Mouse (Mus musculus) heart, embryonic 16.5 days (tissue): ENCODE measurements around the gene Agr2. TPM values are rescaled to one million over a fixed set of nuclear protein-coding genes. Genes with fewer than 3 reads are reported as not detected.
A peak's percentile ranks its signal among the peaks of the same experiment; 100 is the strongest.

Experiments used
- ATAC-seq: fragments of 200-750 bp; cut with Nextera tagmentation; replicated peaks from 2 replicates; pipeline ENCODE4 v1.8.0; 2017; ENCODE audit warnings: moderate number of reproducible peaks; ENCODE audit not compliant: insufficient read depth, low FRiP score; ENCODE audit errors: extremely low read depth
- H3K27ac ChIP-seq: fragments of 300-500 bp; sonication (generic); 2 replicates; pipeline ENCODE4 v1.5.1; 2014; ENCODE audit warnings: mild to moderate bottlenecking, low read length, control low read depth, moderate library complexity
- H3K27me3 ChIP-seq: fragments of 300-500 bp; sonication (generic); 2 replicates; pipeline ENCODE4 v1.6.1; 2014; ENCODE audit warnings: low read length, mixed read lengths; ENCODE audit not compliant: control insufficient read depth, insufficient read depth
- H3K36me3 ChIP-seq: fragments of 300-500 bp; sonication (generic); 2 replicates; pipeline ENCODE4 v1.6.1; 2014; ENCODE audit not compliant: control insufficient read depth, insufficient read depth
- H3K4me1 ChIP-seq: fragments of 300-500 bp; sonication (generic); 2 replicates; pipeline ENCODE4 v1.6.1; 2014; ENCODE audit warnings: low read length, mixed read lengths; ENCODE audit not compliant: control insufficient read depth, insufficient read depth
- H3K4me2 ChIP-seq: fragments of 300-500 bp; sonication (generic); 2 replicates; pipeline ENCODE4 v1.6.1; 2014; ENCODE audit warnings: low read depth, mild to moderate bottlenecking, control low read depth, low read length
- H3K4me3 ChIP-seq: fragments of 300-500 bp; sonication (generic); 2 replicates; pipeline ENCODE4 v1.5.1; 2014; ENCODE audit warnings: mild to moderate bottlenecking, control low read depth, low read length
- H3K9ac ChIP-seq: fragments of 300-500 bp; sonication (generic); 2 replicates; pipeline ENCODE4 v1.6.1; 2014; ENCODE audit warnings: low read length, control low read depth
- H3K9me3 ChIP-seq: fragments of 300-500 bp; sonication (generic); replicated peaks from 2 replicates; pipeline ENCODE4 v1.6.1; 2016; ENCODE audit warnings: low read length; ENCODE audit not compliant: control insufficient read depth
- WGBS: fragments of 180-500 bp; shearing (Covaris S2); extraction: QIAGEN DNeasy Blood & Tissue Kit; methylation state at CpG from one replicate; pipeline ENCODE4 v1.1.7; 2014; 5-methylcytosine and 5-hydroxymethylcytosine counted together
- polyA plus RNA-seq: library from polyadenylated mRNA; unstranded; fragments of >200 nt; fragmentation: Nextera tagmentation; extraction: Ambion mirVana; gene quantifications from 2 replicates; pipeline ENCODE4 v1.2.1, GENCODE M21; 2015

The Agr2 gene
- polyA plus RNA-seq, 1 experiment from 2014 or later: 3.3 TPM

DNA sequence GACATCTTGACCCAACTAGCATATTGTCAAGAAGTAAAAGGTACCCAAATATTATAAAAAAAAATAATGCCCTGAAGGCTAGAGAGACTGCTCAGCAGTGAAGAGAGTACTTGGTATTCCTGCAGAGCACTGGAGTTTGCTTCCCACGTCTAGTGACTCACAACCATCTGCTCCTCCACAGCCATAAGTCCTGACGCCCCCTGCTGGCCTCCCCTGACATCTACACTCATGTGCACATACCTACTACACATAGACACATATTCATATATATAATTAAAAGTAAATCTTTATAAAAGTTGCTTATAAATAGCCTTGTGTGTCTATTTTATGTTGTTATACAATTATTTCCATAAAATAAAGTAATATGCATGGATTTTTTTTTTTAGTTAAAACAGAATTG is 25.1 kb downstream of the Agr2 start:
- ATAC-seq: no peak
- H3K4me3 ChIP-seq: no peak overlapping the region
- H3K9me3 ChIP-seq: peaks cover 3% of the 10 kb centered on the region; the same call in 1 of the 2 replicates
- peaks cover 10% of the 10 kb centered on the region; the same call in 1 of the 2 replicates for H3K36me3 ChIP-seq
- H3K9ac ChIP-seq: no peak overlapping the region
- H3K4me1 ChIP-seq: no peaks in the 10 kb centered on the region
- no peak overlapping the region for H3K4me2 ChIP-seq
- WGBS: 65% methylated on average over 2 of the region's 2 CpGs
- no peak overlapping the region for H3K27ac ChIP-seq
- H3K27me3 ChIP-seq: no peaks in the 10 kb centered on the region

- 73% methylated on average over 4 of the region's 4 CpGs for WGBS
- H3K27ac ChIP-seq: no peak overlapping the region
- no peak for ATAC-seq
Measured at GRCm38 (mm10) chr12:36019572-36019971, 26.9 kb downstream of the Agr2 start.

GRCm38 (mm10) chr12:36020081-36020480 is 27.4 kb downstream of the Agr2 start:
- H3K4me2 ChIP-seq: no peak overlapping the region
- no peaks in the 10 kb centered on the region for H3K27me3 ChIP-seq
- WGBS: 75% methylated on average over 3 of the region's 3 CpGs
- peaks cover 3% of the 10 kb centered on the region; the same call in 1 of the 2 replicates for H3K9me3 ChIP-seq
- H3K4me1 ChIP-seq: no peaks in the 10 kb centered on the region
- ATAC-seq: no peak
- no peak overlapping the region for H3K4me3 ChIP-seq
- H3K36me3 ChIP-seq: peaks cover 10% of the 10 kb centered on the region; the same call in 1 of the 2 replicates
- no peak overlapping the region for H3K27ac ChIP-seq
- H3K9ac ChIP-seq: no peak overlapping the region

More at GRCm38 (mm10) chr12:36019572-36019971, 26.9 kb downstream of the Agr2 start:
- Histone ChIP-seq H3K4me2 (no peak overlapping the region), H3K36me3 (peaks cover 10% of the 10 kb centered on the region; the same call in 1 of the 2 replicates), H3K4me1 (no peaks in the 10 kb centered on the region), H3K27me3 (no peaks in the 10 kb centered on the region), H3K9ac (no peak overlapping the region), H3K9me3 (peaks cover 3% of the 10 kb centered on the region; the same call in 1 of the 2 replicates), H3K4me3 (no peak overlapping the region)

GRCm38 (mm10) chr12:36020710-36021109 is 28.0 kb downstream of the Agr2 start:
- ATAC-seq: no peak
- Histone ChIP-seq H3K4me2 (no peak overlapping the region), H3K4me1 (no peaks in the 10 kb centered on the region), H3K4me3 (no peak overlapping the region), H3K36me3 (peaks cover 8% of the 10 kb centered on the region; the same call in 1 of the 2 replicates), H3K9me3 (peaks cover 3% of the 10 kb centered on the region; the same call in 1 of the 2 replicates), H3K9ac (no peak overlapping the region), H3K27ac (no peak overlapping the region), H3K27me3 (no peaks in the 10 kb centered on the region)
- 90% methylated on average over 2 of the region's 2 CpGs for WGBS

DNA sequence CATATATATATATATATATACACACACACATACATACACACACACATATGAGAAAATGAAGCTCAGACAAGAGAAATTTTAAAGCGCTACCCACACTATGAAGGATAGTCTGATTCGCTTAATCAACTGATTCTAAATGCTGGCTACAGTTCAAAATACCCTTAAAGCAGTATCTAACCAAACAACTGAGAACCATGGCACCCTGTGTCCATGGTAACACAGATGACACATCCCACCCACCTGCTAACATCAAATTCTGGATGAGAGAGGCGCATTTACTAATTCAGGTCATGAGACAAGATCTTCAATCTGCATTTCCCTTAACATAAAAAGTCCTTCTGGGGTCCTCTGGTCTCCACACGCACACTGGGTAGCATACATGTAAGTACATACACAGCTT is 33.4 kb downstream of the Agr2 start:
- Histone ChIP-seq H3K27ac (no peak overlapping the region), H3K4me2 (no peak overlapping the region), H3K36me3 (no peaks in the 10 kb centered on the region), H3K9ac (no peak overlapping the region), H3K27me3 (no peaks in the 10 kb centered on the region), H3K4me1 (peaks cover 6% of the 10 kb centered on the region; the same call in 1 of the 2 replicates), H3K9me3 (no peaks in the 10 kb centered on the region), H3K4me3 (no peak overlapping the region)
- ATAC-seq: no peak
- WGBS: 93% methylated on average over 4 of the region's 4 CpGs

- Histone ChIP-seq H3K27ac (no peak overlapping the region), H3K4me2 (no peak overlapping the region), H3K4me3 (no peak overlapping the region), H3K36me3 (no peaks in the 10 kb centered on the region), H3K9ac (no peak overlapping the region), H3K4me1 (peaks cover 7% of the 10 kb centered on the region; the same call in 1 of the 2 replicates), H3K9me3 (no peaks in the 10 kb centered on the region), H3K27me3 (no peaks in the 10 kb centered on the region)
- ATAC-seq: no peak
- WGBS: 88% methylated on average over 2 of the region's 2 CpGs
Measured at GRCm38 (mm10) chr12:36027171-36027570, 34.5 kb downstream of the Agr2 start.

DNA sequence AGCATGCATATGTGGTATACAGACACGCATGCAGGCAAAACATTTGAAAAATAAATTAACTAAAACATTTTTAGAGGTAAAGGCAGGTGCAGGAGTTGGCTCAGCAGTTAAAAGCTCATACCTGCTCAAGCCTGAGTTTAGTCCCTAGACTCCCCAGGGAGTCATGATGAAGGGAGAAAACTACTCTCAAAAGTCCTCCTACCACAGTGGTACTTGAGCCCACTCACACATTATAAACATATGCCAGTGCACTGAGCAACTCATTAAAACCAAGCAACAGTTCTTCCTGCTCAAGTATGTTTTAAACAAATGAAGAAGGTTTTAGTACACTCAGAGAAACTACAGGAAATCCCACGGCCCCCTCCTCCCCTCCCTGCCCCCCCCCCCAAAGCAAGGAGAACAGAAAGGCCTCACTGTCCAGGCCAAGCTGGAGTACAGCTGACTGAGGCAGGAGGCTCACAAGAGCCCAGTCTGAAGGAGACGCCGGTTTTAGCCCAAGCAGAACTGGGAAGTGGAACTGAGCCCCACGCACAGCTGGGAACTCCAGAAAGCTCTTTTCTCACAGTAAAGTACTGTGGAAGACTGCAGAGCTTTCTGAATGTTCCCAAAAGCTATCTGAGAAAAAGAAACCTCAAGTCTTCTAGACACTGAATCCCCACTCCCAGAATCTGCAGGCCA is 36.4 kb downstream of the Agr2 start:
- H3K27ac ChIP-seq: peak overlapping the region; percentile 48
- WGBS: 53% methylated on average over 5 of the region's 5 CpGs

GRCm38 (mm10) chr12:36029687-36030086 is 37.0 kb downstream of the Agr2 start:
- Histone ChIP-seq H3K36me3 (peaks cover 2% of the 10 kb centered on the region; the same call in 1 of the 2 replicates), H3K9ac (no peak overlapping the region), H3K27ac (no peak overlapping the region; the same call in 1 of the 2 replicates), H3K4me2 (no peak overlapping the region), H3K4me3 (no peak overlapping the region), H3K9me3 (0 out of 2 replicates have a peak, but pooled peaks cover 2% of the 10 kb centered on the region), H3K27me3 (no peaks in the 10 kb centered on the region), H3K4me1 (peaks cover 7% of the 10 kb centered on the region; the same call in 1 of the 2 replicates)
- ATAC-seq: no peak
- 44% methylated on average over 4 of the region's 6 CpGs for WGBS

More for the DNA sequence above, 36.4 kb downstream of the Agr2 start:
- Histone ChIP-seq H3K4me1 (peaks cover 7% of the 10 kb centered on the region; the same call in 1 of the 2 replicates), H3K4me2 (no peak overlapping the region), H3K9me3 (0 out of 2 replicates have a peak, but pooled peaks cover 2% of the 10 kb centered on the region), H3K9ac (no peak overlapping the region), H3K36me3 (peaks cover 2% of the 10 kb centered on the region; the same call in 1 of the 2 replicates), H3K27me3 (no peaks in the 10 kb centered on the region), H3K4me3 (no peak overlapping the region)
- ATAC-seq: no peak

GRCm38 (mm10) chr12:36030660-36031363 is 38.1 kb downstream of the Agr2 start:
- Histone ChIP-seq H3K4me3 (no peak overlapping the region), H3K4me1 (peaks cover 7% of the 10 kb centered on the region; the same call in 1 of the 2 replicates), H3K9ac (no peak overlapping the region), H3K27me3 (no peaks in the 10 kb centered on the region), H3K4me2 (no peak overlapping the region), H3K36me3 (peaks cover 2% of the 10 kb centered on the region; the same call in 1 of the 2 replicates), H3K9me3 (0 out of 2 replicates have a peak, but pooled peaks cover 2% of the 10 kb centered on the region), H3K27ac (no peak overlapping the region)
- 73% methylated on average over 12 of the region's 12 CpGs for WGBS
- ATAC-seq: no peak
